Mouse (Mus musculus): ENCODE measurements around the gene Cfdp1.

DNA sequence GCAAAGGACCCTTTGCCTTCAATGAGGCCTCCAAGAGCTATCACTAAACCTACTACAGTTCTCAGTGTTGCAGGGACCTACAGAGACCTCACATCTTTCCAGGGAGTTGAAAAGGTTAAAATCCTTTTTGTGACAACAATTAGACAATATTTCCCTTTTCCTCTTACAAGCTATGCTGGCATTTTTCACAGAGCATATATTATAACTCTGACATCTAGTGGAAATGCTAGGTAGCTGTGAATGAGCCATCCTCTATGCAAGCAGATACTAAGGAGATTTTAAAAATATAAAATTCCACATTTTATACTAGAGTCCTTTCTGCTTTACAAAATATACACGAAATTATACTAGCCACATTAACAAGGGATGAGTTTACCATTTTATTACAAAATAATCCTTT, 41.3 kb downstream of the Cfdp1 start:
- peak; percentile 36; the same call in 1 of the 2 replicates for TF ChIP-seq CTCF (IDR thresholded peaks at IDR 0.05; ENCODE audit: borderline replicate concordance, insufficient read depth, low read depth, low read length)
- TF ChIP-seq POLR2A (IDR thresholded peaks at IDR 0.05; ENCODE audit: borderline replicate concordance, insufficient read depth, low read length), result no peak
